Mouse (Mus musculus) c-Kit-positive CD71-positive TER-119-positive erythroid progenitor cells, embryonic 14.5 days (primary cell): ENCODE measurements around the gene Gm9513.

Experiments used
- DNase-seq: peaks from one replicate; pipeline ENCODE4 v3.0.0-alpha.2; 2013; ENCODE audit warnings: low spot score

Gm9513 gene

DNA sequence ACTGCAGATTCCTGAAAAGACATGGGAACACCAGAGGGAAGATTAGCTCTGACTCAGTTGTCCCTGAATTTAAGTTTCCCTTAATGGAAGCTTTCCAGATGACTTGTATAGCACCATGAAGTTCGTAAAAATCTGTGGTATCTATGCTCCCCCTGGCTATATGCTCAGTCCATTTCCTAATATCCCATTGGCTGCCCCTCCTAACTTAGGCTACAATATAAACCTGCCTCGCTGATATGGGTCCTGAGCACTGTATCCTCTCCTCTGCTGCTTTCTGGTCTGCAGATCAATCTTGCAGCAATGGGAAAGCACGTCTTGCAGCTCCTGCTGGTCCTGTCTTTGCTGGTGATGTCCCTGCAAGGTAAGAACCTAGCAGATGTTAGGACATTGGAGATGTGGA lies at the start of gene Gm9513:
Gene Gm9513, plus strand, starts transcription at position 301 of the 400 bp plus-strand sequence.
- no peak for DNase-seq

DNA sequence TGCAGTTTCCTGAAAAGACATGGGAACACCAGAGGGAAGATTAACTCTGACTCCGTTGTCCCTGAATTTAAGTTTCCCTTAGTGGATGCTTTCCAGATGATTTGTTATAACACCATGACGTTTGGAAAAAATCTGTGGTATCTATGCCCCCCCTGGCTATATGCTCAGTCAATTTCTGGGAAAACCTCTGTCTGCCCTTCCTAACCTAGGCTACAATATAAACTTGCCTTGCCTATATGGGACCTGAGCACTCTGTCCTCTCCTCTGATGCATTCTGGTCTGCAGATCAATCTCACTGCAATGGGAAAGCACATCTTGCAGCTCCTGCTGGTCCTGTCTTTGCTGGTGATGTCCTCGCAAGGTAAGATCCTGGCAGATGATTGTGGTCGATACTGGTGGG lies 43.9 kb upstream of the Gm9513 start, which contains the start of gene Gm7257:
Gene Gm7257, plus strand, starts transcription at position 301 of the 400 bp plus-strand sequence.
- DNase-seq = no peak

DNA sequence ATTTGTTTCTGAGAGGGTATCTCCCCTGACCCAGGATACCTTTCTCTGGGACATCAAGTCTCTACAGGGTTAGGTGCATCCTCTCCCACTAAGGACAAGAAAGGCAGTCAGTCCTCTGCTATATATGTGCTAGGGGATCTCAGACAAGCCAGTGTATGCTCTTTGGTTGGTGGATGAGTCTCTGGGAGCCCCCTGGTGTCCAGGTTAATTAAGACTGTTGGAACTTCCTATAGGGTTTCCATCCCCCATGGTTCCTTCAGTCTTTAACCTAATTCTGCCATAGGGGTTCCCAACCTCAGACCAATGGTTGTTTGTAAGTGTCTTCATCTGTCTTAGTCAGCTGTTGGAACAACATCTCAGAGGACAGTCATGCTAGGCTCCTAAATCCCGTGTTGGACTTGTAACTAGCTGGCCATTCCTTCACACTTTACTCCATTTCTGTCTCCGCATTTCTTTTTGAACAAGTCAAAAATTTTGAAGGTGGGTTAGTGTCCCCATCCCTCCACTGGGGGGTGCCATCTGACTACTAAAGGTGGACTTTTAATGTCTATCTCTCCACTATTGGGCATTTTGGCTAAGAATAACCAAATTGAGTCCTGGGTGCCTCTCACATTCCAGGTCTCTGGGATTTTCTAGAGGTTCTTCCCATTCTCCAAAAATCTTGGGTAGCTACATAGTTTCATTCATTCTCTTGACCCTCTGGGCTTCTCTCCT lies 40.2 kb upstream of the Gm9513 start:
- DNase-seq = no peak

DNA sequence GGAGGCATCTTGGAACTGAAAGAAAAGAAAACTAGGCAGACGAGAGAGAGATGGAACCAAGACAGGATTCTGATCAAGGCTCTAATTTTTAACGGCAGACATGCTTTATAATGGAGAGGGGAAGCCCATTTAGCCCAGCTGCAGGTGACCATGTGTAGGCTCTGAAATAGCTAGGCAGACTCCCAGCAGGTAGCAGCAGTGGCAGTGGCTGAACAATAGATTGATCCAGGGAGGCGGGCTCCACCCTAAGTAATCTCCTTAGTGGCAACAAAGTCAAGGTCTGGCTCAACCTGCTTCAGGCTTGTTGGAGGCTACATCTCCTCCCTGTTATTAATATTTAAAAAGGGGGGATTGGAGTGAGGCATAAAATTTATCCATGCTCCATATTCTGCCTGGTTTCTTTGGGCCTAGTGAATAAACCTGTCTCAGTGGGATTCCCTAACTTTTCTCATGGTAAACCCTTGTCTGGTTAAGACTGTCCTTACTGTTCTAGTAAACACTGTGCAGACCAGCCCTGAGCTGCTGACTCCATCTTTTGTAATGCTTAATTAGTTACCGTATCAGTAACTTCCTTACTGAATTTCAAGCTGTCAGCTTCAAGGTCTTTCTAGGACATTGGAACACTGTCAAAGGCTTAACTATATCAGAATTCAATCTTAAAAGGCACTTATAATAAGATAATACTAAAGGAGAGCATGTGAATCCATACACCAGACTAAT lies 19.2 kb downstream of the Gm9513 start:
- DNase-seq = no peak

DNA sequence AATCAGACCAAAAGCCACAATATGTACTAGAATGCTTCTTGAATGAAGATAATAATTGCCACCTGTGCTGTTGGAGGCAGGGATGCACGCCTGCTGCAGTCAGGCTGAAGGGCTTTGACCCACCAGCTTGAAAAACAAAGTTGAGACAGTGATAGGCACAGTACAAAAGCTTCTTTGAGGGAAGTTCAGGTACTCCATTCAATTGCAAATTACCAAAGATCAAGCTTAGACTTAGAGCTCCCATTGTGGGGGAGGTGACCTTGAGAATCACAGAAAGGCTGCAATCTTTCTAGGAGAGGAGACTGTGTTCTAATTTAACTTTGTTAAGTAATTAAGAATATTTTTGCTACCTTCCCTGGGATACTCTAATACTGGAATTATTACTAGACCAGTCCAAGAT lies 20.4 kb downstream of the Gm9513 start:
- no peak for DNase-seq

DNA sequence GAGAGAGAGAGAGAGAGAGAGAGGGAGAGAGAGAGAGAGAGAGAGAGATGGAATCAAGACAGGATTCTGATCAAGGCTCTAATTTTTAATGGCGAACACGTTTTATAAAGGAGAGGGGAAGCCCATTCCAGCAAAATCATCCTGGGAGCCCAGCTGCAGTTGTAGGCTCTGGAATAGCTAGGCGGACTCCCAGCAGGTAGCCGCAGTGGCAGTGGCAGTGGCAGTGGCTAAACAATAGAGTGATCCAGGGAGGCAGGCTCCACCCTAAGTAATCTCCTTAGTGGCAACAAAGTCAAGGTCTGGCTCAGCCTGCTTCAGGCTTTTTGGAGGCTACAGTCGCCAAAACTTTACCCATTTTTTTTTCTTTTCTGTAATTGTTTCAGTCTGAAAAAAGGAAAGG lies 28.8 kb downstream of the Gm9513 start:
- no peak for DNase-seq
